Mouse (Mus musculus) urinary bladder, adult 2 months (tissue): ENCODE data around the gene Fgfr2. TPM values are rescaled to one million over a fixed set of nuclear protein-coding genes. Genes with fewer than 3 reads are reported as not detected.
"Not testable (repeated sequence)": the region's sequence is repeated elsewhere in the genome, so short reads cannot be mapped to it uniquely, and the experiment has no call there.

ENCODE experiments used
- DNase-seq: peaks from one replicate; pipeline ENCODE4 v3.0.0; 2022; ENCODE audit warnings: low spot score
- polyA plus RNA-seq: library from polyadenylated mRNA; depleted of rRNA; stranded (reverse); fragments of >200 nt; gene quantifications from 2 replicates; pipeline ENCODE4 v1.2.3, GENCODE M21; 2012

Gene Fgfr2
- polyA plus RNA-seq, 1 experiment, result 80.2 TPM

- DNase-seq, result no peak
Observed at GRCm38 (mm10) chr7:131236091-131236490, 1887.1 kb downstream of the Fgfr2 start.

DNA sequence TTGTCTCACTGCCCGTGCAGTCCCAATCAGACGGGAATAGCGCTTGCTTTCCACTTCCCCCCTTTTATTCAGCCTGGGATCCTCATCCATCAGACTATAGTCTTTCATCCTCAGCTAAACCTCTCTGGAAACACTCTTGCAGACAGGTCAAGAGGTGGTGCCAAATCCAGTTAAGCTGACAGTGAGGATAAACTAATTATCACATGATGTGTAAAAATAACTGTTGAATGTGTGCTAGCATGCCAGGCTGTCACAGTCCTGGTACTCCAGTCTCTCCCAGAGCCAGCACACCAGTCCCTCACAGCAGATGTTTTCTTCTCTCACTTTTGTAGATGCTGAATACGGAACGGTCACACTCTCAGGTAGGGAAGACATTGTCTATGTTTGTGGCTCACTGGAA is 1900.1 kb downstream of the Fgfr2 start:
- DNase-seq, result no peak

DNA sequence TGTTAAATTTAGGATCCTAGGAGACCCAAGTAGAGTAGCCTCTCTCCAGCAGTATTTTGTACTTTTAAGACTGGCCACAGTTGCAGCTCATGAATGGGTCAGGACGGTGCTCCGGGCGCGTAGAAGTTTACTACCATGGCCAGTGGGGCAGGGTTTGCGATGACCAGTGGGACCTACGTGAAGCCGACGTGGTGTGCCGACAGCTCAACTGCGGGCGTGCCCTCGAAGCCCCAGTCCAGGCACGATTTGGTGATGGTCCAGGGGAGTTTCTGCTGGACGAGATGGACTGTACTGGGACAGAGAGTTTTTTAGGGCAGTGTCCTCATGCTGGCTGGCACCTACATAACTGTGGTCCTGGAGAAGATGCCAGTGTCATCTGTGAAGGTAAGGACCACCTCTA is 1935.2 kb downstream of the Fgfr2 start:
- DNase-seq, result no peak

DNA sequence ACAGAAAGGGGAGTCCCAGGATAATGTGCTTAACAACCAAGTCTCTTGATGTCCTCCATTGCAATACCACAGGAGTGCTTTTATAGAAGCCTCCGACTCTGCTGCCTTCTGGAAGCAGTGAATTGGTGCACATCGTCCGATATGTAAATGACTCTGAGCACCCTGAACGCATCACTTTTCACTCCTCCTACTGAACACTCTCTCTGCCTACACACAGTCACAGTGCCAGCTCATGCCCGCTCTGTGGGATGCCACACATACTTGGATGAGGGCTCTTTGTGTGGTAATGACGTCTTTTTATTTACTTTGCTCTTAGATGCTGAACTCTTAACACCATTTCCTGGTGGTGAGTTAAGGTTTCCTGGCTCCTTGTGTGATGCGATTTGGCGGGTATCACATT is 1936.1 kb downstream of the Fgfr2 start:
- DNase-seq, result no peak

DNA sequence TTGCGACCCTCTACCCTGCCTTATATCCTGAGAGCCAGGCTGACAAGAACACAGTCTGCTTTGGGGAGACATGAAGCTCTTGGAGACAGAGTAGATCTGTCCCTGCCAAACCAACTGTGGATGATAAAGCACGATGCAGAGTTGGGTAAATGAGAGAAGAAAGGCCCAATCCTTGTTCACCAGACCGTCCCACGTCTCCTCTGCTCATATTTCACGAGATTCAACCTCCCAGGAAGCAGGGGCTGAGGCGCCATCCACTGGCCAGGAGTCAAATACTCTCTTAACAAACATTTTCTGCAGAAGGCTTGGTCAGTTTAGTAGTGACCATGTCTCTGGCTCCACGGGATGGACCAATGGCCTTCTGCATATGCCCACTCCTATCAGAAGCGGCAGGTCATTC is 1938.8 kb downstream of the Fgfr2 start:
- no peak for DNase-seq

DNA sequence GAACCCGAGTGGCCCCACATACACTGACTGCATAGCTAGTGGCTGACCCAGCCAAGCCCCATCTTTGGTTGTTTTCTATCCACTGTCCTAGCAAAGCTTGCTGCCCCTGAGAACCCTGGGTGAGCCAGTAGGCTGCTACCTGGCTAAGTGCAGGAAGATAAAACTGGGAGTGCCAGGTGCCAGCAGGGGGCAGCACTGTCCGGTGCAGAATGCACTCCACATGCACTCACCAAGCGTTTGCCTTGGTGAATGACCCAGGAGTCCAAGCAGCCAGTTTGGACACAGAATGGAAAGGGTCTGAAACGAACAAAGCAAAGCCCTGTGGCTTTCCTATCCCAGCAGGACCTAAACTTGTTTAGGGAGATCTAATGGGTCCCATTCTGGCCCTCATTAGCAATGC is 1940.5 kb downstream of the Fgfr2 start:
- no peak for DNase-seq

DNA sequence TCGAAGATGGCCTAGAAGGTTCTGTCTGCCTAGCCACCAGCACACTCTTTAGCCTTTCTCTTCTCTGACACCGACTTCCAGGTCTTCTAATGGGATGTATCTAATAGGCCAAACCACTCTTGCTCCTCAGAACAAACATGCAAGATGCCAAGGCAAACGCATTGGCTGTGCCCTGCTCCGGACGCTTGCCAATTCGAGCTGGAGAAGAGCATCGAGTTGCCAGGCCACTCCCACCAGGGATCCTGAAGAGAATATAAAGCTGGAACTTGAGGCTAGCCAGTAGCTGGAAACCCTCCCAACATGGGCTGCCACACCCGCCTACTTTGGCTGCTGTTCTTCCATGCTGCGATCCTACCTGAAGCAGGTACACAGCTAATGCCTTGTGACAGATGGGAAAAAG is 1949.0 kb downstream of the Fgfr2 start, which contains the start of gene 5430419D17Rik:
TSS of gene 5430419D17Rik (plus strand) at position 282 of the 400 bp plus-strand sequence.
- DNase-seq, result no peak

GRCm38 (mm10) chr7:131169099-131169498 is 1954.1 kb downstream of the Fgfr2 start:
- DNase-seq, result no peak

GRCm38 (mm10) chr7:131167771-131168170 is 1955.4 kb downstream of the Fgfr2 start:
- no peak for DNase-seq

- DNase-seq, result no peak
Observed at GRCm38 (mm10) chr7:131162251-131162650, 1960.9 kb downstream of the Fgfr2 start.

- no peak for DNase-seq
Observed at GRCm38 (mm10) chr7:131153044-131153443, 1970.1 kb downstream of the Fgfr2 start.

GRCm38 (mm10) chr7:131150179-131150578 is 1973.0 kb downstream of the Fgfr2 start:
- DNase-seq, result no peak

DNA sequence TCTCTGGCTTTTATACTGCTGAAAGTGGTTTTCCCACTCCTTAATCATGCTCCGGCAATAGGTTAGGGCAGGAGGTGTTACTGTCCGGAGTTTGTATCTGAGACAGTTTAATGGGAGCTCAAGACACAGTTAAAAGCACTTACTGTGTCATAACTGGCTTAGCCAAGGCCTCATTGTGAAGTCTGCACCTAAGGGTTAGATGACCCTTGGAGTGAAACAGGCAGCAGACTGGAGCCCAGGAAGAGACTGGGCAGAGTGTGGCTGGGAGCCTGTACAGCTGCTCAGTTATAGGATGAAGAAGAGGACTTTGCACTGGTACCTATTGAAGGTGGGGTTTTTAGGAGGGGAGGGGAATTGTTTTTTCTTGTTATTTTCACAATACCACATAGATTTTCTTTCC is 1976.9 kb downstream of the Fgfr2 start, which contains the start of gene 4933402N03Rik:
TSS of gene 4933402N03Rik (minus strand) at position 101 of the 400 bp plus-strand sequence.
- DNase-seq, result no peak

DNA sequence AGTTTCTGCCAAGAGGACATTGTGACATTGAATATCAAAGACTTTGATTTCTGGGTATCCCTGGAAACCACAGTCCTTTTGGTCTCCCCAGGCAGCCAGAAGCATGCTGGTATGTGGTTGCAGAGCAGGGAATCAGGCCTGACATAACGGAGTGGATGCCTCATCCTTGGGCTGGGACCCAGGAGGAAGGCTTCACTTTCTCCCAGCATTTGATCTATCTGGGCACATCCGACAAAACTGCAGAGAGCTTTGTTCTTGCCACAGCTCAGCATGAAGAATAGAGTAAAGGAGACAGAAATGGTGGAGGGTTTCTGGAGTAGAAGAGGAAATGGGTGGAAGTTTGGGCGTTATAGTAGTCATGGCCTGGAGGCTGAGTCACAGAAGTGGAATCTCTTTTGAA is 1990.0 kb downstream of the Fgfr2 start:
- no peak for DNase-seq

DNA sequence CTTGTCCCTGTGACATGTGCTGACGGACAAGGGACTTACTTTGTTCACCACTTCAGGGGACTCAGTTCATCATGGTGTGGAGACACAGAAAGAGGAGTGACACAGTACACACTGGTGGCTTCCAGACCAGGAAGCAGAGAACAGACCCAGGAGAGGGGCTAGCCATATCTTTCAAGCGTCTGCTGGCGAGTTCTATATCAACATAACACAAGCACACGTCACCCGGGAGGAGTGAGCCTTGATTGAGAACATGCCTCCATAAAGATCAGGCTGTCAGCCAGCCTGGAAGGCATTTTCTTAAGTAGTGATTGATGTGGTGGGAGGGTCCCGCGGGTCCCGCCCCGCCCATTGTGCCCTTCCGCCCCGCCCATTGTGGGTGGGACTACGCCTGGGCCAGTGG is 1993.1 kb downstream of the Fgfr2 start:
- DNase-seq, result no peak

- no peak for DNase-seq
Observed at GRCm38 (mm10) chr7:131122210-131122807, 2000.8 kb downstream of the Fgfr2 start.

GRCm38 (mm10) chr7:131114434-131114833 is 2008.7 kb downstream of the Fgfr2 start:
- DNase-seq, result no peak

GRCm38 (mm10) chr7:131113676-131114075 is 2009.5 kb downstream of the Fgfr2 start:
- no peak for DNase-seq

- DNase-seq, result no peak
Observed at GRCm38 (mm10) chr7:131112486-131112885, 2010.7 kb downstream of the Fgfr2 start.

DNA sequence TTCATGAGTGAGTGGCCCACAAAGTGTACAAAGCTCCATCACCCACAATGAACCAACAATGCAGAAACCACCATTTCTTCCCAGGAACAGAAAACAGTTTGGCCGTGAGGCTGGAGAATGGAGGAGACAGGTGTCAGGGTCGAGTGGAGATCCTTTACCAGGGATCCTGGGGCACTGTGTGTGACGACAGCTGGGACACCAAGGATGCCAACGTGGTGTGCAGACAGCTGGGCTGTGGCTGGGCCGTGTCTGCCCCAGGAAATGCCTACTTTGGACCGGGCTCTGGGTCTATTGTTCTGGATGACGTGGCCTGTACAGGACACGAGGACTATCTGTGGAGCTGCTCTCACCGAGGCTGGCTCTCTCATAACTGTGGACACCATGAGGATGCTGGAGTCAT is 2040.7 kb downstream of the Fgfr2 start:
- not testable (repeated sequence) for DNase-seq

DNA sequence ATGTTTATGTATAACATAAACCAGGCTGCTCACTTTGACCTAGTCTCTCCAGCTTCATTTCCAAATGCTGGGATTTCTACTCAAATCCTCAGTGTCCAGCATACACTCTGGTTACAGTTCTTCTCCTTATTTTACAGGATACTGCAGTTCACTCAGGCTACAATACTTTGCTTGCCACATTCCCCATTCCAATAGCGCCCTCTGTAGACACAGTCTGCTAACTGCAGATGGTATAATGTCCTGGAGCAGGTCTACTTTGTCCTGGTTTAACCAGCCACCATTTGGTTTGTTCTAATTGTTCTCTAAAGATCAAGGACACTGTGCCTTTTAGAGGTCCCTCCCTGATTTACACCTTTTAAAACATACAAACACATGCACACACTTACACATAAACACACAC is 2047.2 kb downstream of the Fgfr2 start:
- no peak for DNase-seq

- not testable (repeated sequence) for DNase-seq
Observed at GRCm38 (mm10) chr7:131074098-131074497, 2049.1 kb downstream of the Fgfr2 start.

DNA sequence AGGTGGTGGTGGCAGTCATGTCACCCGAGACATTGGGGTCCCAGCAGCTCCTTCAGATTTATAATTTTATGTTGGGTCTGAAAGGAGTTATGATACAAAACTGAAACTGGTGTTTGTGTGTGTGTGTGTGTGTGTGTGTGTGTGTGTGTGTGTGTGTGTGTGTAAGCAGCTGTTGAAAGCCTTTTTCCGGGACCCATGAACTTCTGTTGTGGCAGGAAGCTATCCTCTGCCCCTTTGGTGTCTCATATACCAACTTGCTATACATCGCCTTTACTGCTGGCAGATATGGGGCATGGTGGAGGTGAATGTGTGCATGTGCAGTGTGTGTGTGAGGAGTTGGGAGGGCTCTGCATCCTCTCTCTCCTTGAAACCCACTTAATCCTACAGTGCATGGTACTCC is 2049.7 kb downstream of the Fgfr2 start:
- DNase-seq, result not testable (repeated sequence)

DNA sequence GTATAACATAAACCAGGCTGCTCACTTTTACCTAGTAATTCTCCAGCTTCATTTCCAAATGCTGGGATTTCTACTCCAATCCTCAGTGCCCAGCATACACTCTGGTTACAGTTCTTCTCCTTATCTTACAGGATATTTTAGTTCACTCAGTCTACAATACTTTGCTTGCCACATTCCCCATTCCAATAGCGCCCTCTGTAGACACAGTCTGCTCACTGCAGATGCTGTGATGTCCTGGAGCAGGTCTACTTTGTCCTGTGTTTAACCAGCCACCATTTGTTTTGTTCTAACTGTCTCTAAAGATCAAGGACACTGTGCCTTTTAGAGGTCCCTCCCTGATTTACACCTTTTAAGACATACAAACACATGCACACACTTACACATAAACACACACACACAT is 2055.0 kb downstream of the Fgfr2 start:
- DNase-seq, result not testable (repeated sequence)
